Mouse (Mus musculus) liver, adult 2 months (tissue): Measurements from ENCODE around the gene Fgfr2. TPM values are rescaled to one million over a fixed set of nuclear protein-coding genes. Genes with fewer than 3 reads are reported as not detected.

Source experiments
- DNase-seq: peaks from one replicate; pipeline ENCODE4 v3.0.0-alpha.2; 2011; ENCODE audit warnings: low read depth, low spot score; ENCODE audit errors: extremely low read depth
- H3K27ac ChIP-seq: fragments of 200-500 bp; replicated peaks from 2 replicates; pipeline ENCODE4 v1.5.1; 2012; ENCODE audit warnings: low read depth, mild to moderate bottlenecking, control low read depth, inconsistent platforms, low read length; ENCODE audit not compliant: insufficient read depth
- H3K27me3 ChIP-seq: fragments of 200-500 bp; 2 replicates; pipeline ENCODE4 v1.6.1; 2012; ENCODE audit warnings: mild to moderate bottlenecking, moderate library complexity, low read length, inconsistent platforms; ENCODE audit not compliant: control insufficient read depth, insufficient read depth
- H3K36me3 ChIP-seq: fragments of 200-500 bp; 2 replicates; pipeline ENCODE4 v1.6.1; 2012; ENCODE audit warnings: low read length, inconsistent platforms; ENCODE audit not compliant: control insufficient read depth, insufficient read depth
- H3K4me1 ChIP-seq: fragments of 200-500 bp; 2 replicates; pipeline ENCODE4 v1.6.1; 2011; ENCODE audit warnings: low read length; ENCODE audit not compliant: control insufficient read depth, insufficient read depth
- H3K4me3 ChIP-seq: fragments of 200-500 bp; 2 replicates; pipeline ENCODE4 v1.5.1; 2011; ENCODE audit warnings: low read depth, mild to moderate bottlenecking, control low read depth, low read length, moderate library complexity; ENCODE audit not compliant: insufficient read depth
- H3K79me2 ChIP-seq: fragments of 200-500 bp; 2 replicates; pipeline ENCODE4 v1.6.1; 2012; ENCODE audit warnings: inconsistent platforms, mild to moderate bottlenecking, low read length, moderate library complexity; ENCODE audit not compliant: control insufficient read depth, insufficient read depth
- H3K9ac ChIP-seq: fragments of 200-500 bp; 2 replicates; pipeline ENCODE4 v1.6.1; 2012; ENCODE audit warnings: low read depth, mild to moderate bottlenecking, control low read depth, inconsistent platforms, low read length
- CTCF ChIP-seq: fragments of 200-500 bp; IDR thresholded peaks from 2 replicates; pipeline ENCODE4 v1.5.1; 2011; ENCODE audit warnings: low read depth, low read length, control low read depth
- POLR2A ChIP-seq: fragments of 200-500 bp; IDR thresholded peaks from 2 replicates; pipeline ENCODE4 v1.6.1; 2011; ENCODE audit warnings: low read length, control low read depth; ENCODE audit not compliant: insufficient read depth; ENCODE audit errors: extremely low read depth
- WGBS: fragments of 180-500 bp; shearing (Covaris S2); methylation state at CpG from one replicate; pipeline ENCODE4 v1.1.7; 2018; 5-methylcytosine and 5-hydroxymethylcytosine counted together
- polyA plus RNA-seq: library from polyadenylated mRNA; depleted of rRNA; stranded (reverse); fragments of >200 nt; gene quantifications from 2 replicates; pipeline ENCODE4 v1.2.3, GENCODE M21; 2012
- total RNA-seq: library from RNA; depleted of rRNA; stranded (reverse); fragments of >200 nt; gene quantifications from 2 replicates; pipeline ENCODE4 v1.2.3, GENCODE M21; 2014

The Fgfr2 gene
- total and polyA plus RNA-seq, 2 experiments = 16.7 to 35.2 TPM

- Histone ChIP-seq H3K27me3 (no peaks in the 10 kb centered on the region), H3K79me2 (no peaks in the 10 kb centered on the region), H3K9ac (no peak overlapping the region), H3K36me3 (peaks cover 6% of the 10 kb centered on the region), H3K4me3 (no peak overlapping the region), H3K27ac (no peak overlapping the region), H3K4me1 (no peaks in the 10 kb centered on the region)
- DNase-seq = no peak
- TF ChIP-seq POLR2A = no peak
- TF ChIP-seq CTCF = no peak
Measured at GRCm38 (mm10) chr7:132823832-132824231, 299.3 kb downstream of the Fgfr2 start.

- no peak for DNase-seq
Measured at GRCm38 (mm10) chr7:132820692-132821091, 302.5 kb downstream of the Fgfr2 start.

GRCm38 (mm10) chr7:132817056-132817455, 306.1 kb downstream of the Fgfr2 start:
- no peak for DNase-seq
- H3K36me3 ChIP-seq = no peaks in the 10 kb centered on the region
- H3K4me1 ChIP-seq = peaks cover 3% of the 10 kb centered on the region; the same call in 1 of the 2 replicates
- H3K27ac ChIP-seq = no peak overlapping the region
- H3K9ac ChIP-seq = no peak overlapping the region
- no peaks in the 10 kb centered on the region for H3K79me2 ChIP-seq
- no peaks in the 10 kb centered on the region for H3K27me3 ChIP-seq
- H3K4me3 ChIP-seq = no peak overlapping the region
- TF ChIP-seq CTCF (no peak), POLR2A (no peak)
- WGBS = 98% methylated on average over 6 of the region's 6 CpGs

More at GRCm38 (mm10) chr7:132820692-132821091, 302.5 kb downstream of the Fgfr2 start:
- Histone ChIP-seq H3K36me3 (peaks cover 4% of the 10 kb centered on the region), H3K4me1 (no peaks in the 10 kb centered on the region), H3K9ac (no peak overlapping the region), H3K27me3 (no peaks in the 10 kb centered on the region), H3K27ac (no peak overlapping the region), H3K79me2 (no peaks in the 10 kb centered on the region), H3K4me3 (no peak overlapping the region)
- WGBS = 83% methylated on average over 3 of the region's 3 CpGs
- no peak for TF ChIP-seq CTCF
- TF ChIP-seq POLR2A = no peak

GRCm38 (mm10) chr7:132816528-132816927, 306.6 kb downstream of the Fgfr2 start:
- Histone ChIP-seq H3K36me3 (no peaks in the 10 kb centered on the region), H3K79me2 (no peaks in the 10 kb centered on the region), H3K9ac (no peak overlapping the region), H3K4me1 (peaks cover 3% of the 10 kb centered on the region; the same call in 1 of the 2 replicates), H3K27ac (no peak overlapping the region), H3K4me3 (no peak overlapping the region), H3K27me3 (no peaks in the 10 kb centered on the region)
- no peak for DNase-seq
- WGBS = 96% methylated on average over 2 of the region's 2 CpGs
- TF ChIP-seq POLR2A = no peak

- no peaks in the 10 kb centered on the region for H3K36me3 ChIP-seq
- no peak overlapping the region for H3K4me3 ChIP-seq
- H3K27ac ChIP-seq = no peak overlapping the region
- no peak overlapping the region for H3K9ac ChIP-seq
- H3K79me2 ChIP-seq = peaks cover 3% of the 10 kb centered on the region; the same call in 1 of the 2 replicates
- peaks cover 3% of the 10 kb centered on the region; the same call in 1 of the 2 replicates for H3K4me1 ChIP-seq
- no peak for DNase-seq
- TF ChIP-seq POLR2A (no peak), CTCF (no peak)
- WGBS = 96% methylated on average over 5 of the region's 5 CpGs
- H3K27me3 ChIP-seq = no peaks in the 10 kb centered on the region
Measured at GRCm38 (mm10) chr7:132815081-132815480, 308.1 kb downstream of the Fgfr2 start.

- no peak for TF ChIP-seq CTCF
- no peak for TF ChIP-seq POLR2A
- peaks cover 3% of the 10 kb centered on the region; the same call in 1 of the 2 replicates for H3K79me2 ChIP-seq
- no peaks in the 10 kb centered on the region for H3K36me3 ChIP-seq
- no peaks in the 10 kb centered on the region for H3K27me3 ChIP-seq
- H3K9ac ChIP-seq = peak overlapping the region; percentile 79
- peak overlapping the region; percentile 71 for H3K27ac ChIP-seq
- peak; percentile 57 for DNase-seq
- H3K4me3 ChIP-seq = peak overlapping the region; percentile 77
- peaks cover 3% of the 10 kb centered on the region; the same call in 1 of the 2 replicates for H3K4me1 ChIP-seq
- 1% methylated on average over 7 of the region's 7 CpGs for WGBS
Measured at GRCm38 (mm10) chr7:132814089-132814450, 309.1 kb downstream of the Fgfr2 start.
